Mouse (Mus musculus) WW6 (cell line): Measurements from ENCODE around the gene Fsd1l.

Source experiments
- DNase-seq: peaks from one replicate; pipeline ENCODE4 v3.0.0-alpha.2; 2013; ENCODE audit warnings: low read depth, low spot score

Fsd1l gene

DNA sequence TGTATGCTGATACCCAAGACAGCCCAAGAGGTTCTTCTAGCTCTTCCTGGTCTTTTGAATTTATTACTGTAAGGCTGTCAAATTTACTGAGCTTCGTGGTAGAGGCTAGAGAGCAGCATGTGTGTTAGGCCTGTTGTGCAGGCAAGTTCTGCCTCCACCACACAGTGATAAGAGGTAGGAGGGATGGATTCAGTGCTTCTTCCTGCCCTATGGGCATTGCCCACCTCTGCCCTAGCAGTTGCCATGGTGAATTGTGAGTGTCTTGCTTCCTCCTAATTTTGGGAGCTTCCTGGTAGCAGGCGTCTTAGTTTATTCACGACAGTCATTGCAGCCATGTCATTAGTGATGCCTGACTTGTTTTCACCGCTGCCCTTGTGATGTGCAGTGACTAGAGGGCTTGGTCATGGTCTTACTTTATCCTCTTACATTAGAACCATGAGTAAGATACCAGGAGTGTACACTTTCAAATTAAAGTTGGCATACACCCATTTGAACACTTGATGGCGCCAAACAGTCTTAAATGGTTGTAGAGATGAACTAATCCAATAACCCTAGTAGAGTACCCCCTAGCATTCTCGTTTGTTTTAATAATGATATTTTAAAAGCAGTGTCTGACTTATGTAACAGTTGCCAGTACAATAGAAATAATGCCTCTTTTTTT lies 107.8 kb downstream of the Fsd1l start:
- DNase-seq = no peak

- no peak for DNase-seq
Observed at GRCm38 (mm10) chr4:53749831-53750230, 118.6 kb downstream of the Fsd1l start.

DNA sequence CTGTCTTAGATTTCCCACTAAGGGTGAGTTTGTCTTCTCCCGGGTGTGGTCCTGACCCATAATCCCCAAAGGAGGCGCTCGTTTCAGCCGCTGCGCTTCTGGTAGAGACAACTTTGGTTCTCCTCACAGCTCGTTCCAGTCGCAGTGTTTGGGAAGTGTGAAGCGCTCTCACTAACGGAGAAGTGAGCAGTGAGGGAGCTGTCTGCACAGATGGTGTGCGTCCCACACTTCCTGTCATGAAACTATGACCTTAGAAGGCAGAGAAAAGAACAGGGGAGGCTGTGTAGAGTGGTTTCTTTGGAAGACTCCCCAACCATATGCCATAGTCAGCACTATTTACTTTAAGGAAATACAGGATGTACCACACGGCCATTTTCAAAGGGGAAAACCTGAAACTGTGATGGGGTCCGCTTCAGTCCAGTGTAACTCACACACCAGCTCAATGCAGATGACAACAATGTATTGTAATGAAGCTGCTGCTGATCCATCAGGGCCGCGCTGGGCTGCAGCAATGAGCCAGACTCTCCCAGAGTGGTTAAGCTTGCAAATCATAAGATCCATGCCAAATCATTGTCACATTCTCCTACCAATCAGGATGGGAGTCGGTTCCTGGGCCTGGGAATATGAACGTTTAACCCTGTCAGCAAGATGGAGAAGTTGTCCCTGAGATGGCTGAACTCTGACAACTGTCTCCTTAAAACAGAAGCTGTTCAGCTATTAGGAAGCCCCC lies 119.3 kb downstream of the Fsd1l start:
- no peak for DNase-seq
